Mouse (Mus musculus): Measurements from ENCODE around the gene Gm11084. TPM values are rescaled to one million over a fixed set of nuclear protein-coding genes. Genes with fewer than 3 reads are reported as not detected.
A peak's percentile ranks its signal among the peaks of the same experiment; 100 is the strongest.

The Gm11084 gene
- polyA plus RNA-seq, 1 experiment from 2014 or later: not detected

DNA sequence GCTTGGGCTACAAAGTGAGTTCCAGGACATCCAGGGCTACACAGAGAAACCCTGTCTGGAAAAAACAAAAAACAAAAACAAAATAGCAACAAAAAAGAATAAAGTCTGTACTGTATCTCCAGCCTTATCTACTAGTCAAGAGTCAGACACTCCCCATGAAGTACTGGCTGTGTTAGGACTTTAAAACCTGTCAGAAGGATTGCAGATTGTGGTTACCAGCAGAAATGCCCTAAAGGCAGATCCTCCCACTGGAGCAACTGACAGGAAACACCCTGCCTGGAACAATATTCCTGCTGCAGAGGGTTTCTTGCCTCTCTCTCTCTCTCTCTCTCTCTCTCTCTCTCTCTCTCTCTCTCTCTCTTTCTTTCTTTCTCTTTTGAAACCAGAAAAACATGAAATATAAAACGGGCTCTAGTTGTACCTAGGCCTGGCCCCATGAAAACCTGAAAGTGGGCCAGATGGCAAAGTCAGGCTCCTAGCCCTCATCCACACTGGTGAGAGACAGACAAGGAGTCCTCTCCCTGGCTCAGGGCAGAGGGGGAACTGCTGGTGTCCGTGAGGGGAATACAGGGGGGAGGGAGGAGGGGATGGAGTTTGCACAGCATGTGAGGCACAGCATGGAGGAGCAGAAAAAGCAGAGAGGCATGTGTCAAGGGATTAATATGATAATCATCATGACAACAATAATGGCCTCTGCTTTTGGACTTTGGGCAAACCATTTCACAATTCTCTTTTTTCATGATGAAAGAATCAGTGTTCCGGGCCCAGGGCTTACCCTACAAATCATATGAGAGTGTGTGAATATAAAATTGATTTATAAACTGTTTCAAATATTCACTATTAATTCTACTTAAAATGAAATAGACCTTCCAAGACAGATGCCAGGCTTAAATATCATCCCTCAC is 19.3 kb upstream of the Gm11084 start:
- Histone ChIP-seq H3K4me3 (no peak overlapping the region), H3K27ac (peak overlapping the region; percentile 7; the same call in 1 of the 2 replicates), H3K4me1 (peaks cover 22% of the 10 kb centered on the region), H3K27me3 (no peaks in the 10 kb centered on the region), H3K36me3 (no peaks in the 10 kb centered on the region), H3K4me2 (replicated peaks) (no peak overlapping the region), H3K9me3 (replicated peaks) (peaks cover 11% of the 10 kb centered on the region; the same call in 1 of the 2 replicates), H3K9ac (no peak overlapping the region)
- 49% methylated on average over 3 of the region's 3 CpGs for WGBS
- ATAC-seq (ENCODE audit: low FRiP score): no peak

DNA sequence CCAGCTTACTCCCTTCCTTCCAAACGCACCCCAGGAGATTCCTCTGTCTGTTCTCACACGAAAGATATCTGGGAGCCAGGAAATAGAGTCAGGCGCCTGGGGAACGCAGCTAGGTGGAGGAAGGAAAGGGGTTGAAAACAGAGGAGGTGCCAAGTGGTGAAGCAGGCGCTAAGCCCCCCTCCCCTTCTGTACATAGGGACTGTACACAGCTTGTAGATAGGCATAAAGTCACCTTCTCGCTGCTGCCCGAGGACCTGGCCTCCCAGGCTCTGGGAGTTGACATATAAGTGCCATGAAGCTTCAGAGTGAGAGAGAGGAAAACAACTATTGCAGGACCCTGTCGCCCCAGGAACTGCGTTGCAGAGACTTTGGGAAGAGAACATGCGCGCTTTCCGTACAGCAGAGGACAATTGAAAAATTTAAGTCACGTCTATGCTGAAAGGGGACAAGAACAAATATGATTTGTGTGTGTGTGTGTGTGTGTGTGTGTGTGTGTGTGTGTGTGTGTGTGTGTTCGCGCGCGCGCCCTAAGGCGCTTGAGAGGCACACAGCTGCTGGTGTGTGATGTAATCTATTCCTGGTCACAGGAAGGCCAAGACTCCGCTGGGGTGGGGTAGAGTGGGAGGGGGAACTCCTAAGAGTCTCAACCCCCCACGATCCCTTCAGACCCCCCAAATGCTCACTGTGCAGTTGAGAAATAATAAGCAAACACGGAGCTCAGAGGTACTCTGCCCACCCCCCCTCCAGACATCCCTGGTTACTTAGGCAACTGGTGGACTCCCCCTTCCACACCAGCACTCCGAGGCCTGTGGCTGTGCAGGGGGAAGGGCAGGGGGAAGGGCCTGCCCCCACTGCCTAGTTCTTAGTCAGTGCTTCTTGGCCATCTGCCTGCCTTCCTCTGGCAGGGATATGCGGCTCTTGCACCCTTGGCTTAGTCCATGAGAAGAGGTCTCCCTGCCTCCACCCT is 17.5 kb upstream of the Gm11084 start:
- ATAC-seq (ENCODE audit: low FRiP score): peak; percentile 80
- Histone ChIP-seq H3K4me2 (replicated peaks) (peak overlapping the region; percentile 34), H3K27ac (peak overlapping the region; percentile 72; the same call in 1 of the 2 replicates), H3K4me1 (peaks cover 22% of the 10 kb centered on the region), H3K36me3 (no peaks in the 10 kb centered on the region), H3K9ac (no peak overlapping the region), H3K4me3 (no peak overlapping the region), H3K27me3 (no peaks in the 10 kb centered on the region), H3K9me3 (replicated peaks) (no peaks in the 10 kb centered on the region)
- WGBS: 32% methylated on average over 22 of the region's 24 CpGs

DNA sequence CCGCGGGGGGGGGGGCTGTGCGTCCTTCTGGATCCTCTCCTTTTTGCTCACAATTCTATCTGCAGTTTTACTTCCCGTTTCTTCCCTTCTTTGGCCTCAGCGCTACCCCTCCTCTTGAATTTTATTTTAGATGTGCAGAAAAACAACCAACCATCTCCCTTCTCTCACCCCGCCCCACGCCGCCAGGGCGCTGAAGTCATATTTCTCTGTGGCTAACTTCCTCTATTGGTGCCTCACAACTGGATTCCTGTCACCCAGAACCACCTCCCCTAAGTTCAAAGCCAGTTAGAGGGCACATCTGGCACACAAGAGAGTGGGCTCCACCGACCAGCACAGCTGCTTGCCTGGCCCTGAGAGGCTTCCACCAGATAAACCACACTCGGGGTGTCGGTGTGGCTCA is 16.5 kb upstream of the Gm11084 start:
- Histone ChIP-seq H3K4me3 (no peak overlapping the region), H3K9me3 (replicated peaks) (no peaks in the 10 kb centered on the region), H3K36me3 (no peaks in the 10 kb centered on the region), H3K27ac (peak overlapping the region; percentile 75), H3K4me2 (replicated peaks) (no peak overlapping the region), H3K27me3 (no peaks in the 10 kb centered on the region), H3K4me1 (peaks cover 22% of the 10 kb centered on the region), H3K9ac (no peak overlapping the region)
- 58% methylated on average over 10 of the region's 12 CpGs for WGBS
- no peak for ATAC-seq (ENCODE audit: low FRiP score)

DNA sequence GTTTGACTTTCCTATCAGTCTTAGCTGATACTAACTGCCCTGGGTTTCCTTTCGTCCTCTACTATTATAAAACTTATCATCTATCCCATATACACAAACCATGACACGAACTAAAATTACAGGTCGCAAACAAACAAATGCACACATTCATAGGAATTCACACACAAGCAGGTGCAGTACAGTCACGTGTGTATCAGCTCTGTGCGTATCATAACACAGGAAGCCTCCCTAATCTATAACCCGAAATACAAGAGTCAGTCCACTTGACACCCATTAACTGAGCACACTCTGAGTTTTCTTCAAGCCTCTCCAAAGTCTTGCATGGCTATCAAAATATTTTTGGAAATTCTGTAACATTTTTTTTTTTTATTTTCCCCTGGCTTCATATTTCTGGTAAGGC is 15.9 kb upstream of the Gm11084 start:
- H3K9me3 ChIP-seq (replicated peaks): no peaks in the 10 kb centered on the region
- no peaks in the 10 kb centered on the region for H3K27me3 ChIP-seq
- peaks cover 22% of the 10 kb centered on the region for H3K4me1 ChIP-seq
- no peak for ATAC-seq (ENCODE audit: low FRiP score)
- H3K36me3 ChIP-seq: no peaks in the 10 kb centered on the region
- H3K4me3 ChIP-seq: no peak overlapping the region
- no peak overlapping the region for H3K27ac ChIP-seq
- no peak overlapping the region for H3K4me2 ChIP-seq (replicated peaks)
- no peak overlapping the region for H3K9ac ChIP-seq
- 88% methylated on average over 6 of the region's 6 CpGs for WGBS

DNA sequence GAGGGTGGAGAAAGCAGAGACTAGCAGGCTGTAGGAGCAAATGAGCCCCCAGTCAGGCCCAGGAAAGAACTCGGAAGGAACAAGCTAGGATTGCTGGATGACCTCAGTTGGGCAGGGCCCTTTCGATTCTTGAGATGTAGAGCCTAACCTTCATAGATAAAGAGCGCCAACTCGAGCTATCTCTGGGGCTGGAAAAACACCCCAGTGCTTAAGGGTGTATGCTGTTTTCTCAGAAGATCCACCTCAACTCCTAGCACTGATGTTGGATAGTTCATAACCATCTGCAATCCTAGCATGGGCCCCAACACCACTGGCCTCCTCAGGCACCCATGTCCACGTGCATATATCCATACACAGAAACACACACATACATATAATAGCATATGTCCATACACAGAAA is 15.5 kb upstream of the Gm11084 start:
- WGBS: 91% methylated on average over 5 of the region's 5 CpGs
- no peak for ATAC-seq (ENCODE audit: low FRiP score)

DNA sequence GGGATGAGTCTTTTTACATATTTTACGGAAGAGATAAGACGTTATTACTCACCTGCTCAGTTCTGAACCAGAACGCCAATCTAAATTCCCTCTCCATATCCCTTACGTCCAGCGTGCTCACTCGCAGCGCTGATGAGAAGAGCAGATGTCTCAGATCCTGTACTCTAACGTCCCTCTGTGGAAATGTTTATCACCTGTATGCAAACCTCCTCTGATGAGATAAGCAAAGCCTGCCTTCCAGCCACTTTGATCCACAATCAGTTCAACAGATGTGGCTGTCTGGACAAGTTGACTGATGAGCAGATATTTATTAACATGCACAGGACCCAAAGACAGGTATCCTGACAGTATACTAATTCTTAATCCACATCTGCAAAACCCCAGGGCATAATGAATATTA is 13.7 kb upstream of the Gm11084 start:
- WGBS: 78% methylated on average over 8 of the region's 8 CpGs
- no peaks in the 10 kb centered on the region for H3K9me3 ChIP-seq (replicated peaks)
- H3K27me3 ChIP-seq: no peaks in the 10 kb centered on the region
- H3K27ac ChIP-seq: no peak overlapping the region
- H3K9ac ChIP-seq: no peak overlapping the region
- no peak for ATAC-seq (ENCODE audit: low FRiP score)
- H3K36me3 ChIP-seq: no peaks in the 10 kb centered on the region
- no peak overlapping the region for H3K4me3 ChIP-seq
- H3K4me2 ChIP-seq (replicated peaks): no peak overlapping the region
- peaks cover 36% of the 10 kb centered on the region for H3K4me1 ChIP-seq

More for the DNA sequence above, 15.5 kb upstream of the Gm11084 start:
- no peaks in the 10 kb centered on the region for H3K9me3 ChIP-seq (replicated peaks)
- H3K27me3 ChIP-seq: no peaks in the 10 kb centered on the region
- H3K4me3 ChIP-seq: no peak overlapping the region
- no peak overlapping the region for H3K4me2 ChIP-seq (replicated peaks)
- no peaks in the 10 kb centered on the region for H3K36me3 ChIP-seq
- peaks cover 24% of the 10 kb centered on the region for H3K4me1 ChIP-seq
- H3K27ac ChIP-seq: no peak overlapping the region
- no peak overlapping the region for H3K9ac ChIP-seq

DNA sequence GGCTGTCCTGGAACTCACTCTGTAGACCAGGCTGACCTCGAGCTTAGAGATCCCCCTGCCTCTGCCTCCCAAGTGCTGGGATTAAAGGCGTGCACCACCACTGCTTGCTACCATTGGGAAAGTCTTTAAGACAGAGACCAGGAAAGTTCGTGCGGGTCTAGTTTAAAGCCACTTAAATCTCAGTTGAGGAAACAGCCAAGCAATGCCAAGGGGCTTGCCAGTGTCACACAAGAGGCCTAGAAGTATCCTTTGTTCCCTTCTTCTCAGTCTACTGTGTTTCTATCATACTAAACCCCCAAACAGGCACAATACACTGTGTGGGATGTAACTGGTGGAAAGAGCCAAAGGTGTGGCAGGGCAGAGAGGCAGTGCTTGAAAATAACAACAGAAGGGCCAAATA is 11.1 kb upstream of the Gm11084 start:
- Histone ChIP-seq H3K9ac (no peak overlapping the region), H3K4me3 (no peak overlapping the region), H3K27me3 (no peaks in the 10 kb centered on the region), H3K9me3 (replicated peaks) (no peaks in the 10 kb centered on the region), H3K4me1 (peaks cover 15% of the 10 kb centered on the region), H3K4me2 (replicated peaks) (no peak overlapping the region), H3K27ac (no peak overlapping the region), H3K36me3 (no peaks in the 10 kb centered on the region)
- ATAC-seq (ENCODE audit: low FRiP score): no peak
- WGBS: 98% methylated on average over 4 of the region's 4 CpGs

DNA sequence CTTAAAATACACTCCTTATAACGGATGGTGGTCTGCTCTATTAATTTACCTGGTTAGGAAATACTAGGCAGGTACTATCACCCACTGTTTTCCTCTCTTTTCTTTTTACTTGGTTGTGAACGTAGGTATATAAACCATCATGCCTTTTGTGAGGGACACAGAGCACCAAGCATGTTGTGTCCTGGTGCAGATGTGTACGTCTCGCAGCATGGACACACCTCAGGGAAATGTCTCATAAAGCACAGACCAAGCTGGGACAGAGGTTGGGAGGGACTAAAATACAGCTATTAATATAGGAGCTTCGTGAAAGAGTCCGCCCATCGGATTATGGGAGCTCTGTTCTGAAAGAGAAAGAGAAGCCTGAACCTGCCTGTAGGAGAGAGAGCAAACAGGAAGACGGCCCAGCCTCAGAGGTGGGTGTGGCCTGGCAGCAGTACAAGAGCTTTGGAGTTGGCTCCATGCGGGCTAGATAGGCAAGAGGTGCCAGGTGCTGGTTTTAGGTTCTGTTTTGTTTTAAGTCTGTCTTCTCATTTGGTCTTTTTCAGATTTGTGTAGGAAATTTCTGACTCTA is 10.4 kb upstream of the Gm11084 start:
- Histone ChIP-seq H3K4me3 (no peak overlapping the region), H3K36me3 (no peaks in the 10 kb centered on the region), H3K4me2 (replicated peaks) (no peak overlapping the region), H3K27ac (no peak overlapping the region), H3K9me3 (replicated peaks) (no peaks in the 10 kb centered on the region), H3K27me3 (no peaks in the 10 kb centered on the region), H3K9ac (no peak overlapping the region), H3K4me1 (peaks cover 15% of the 10 kb centered on the region)
- 71% methylated on average over 9 of the region's 9 CpGs for WGBS
- no peak for ATAC-seq (ENCODE audit: low FRiP score)

DNA sequence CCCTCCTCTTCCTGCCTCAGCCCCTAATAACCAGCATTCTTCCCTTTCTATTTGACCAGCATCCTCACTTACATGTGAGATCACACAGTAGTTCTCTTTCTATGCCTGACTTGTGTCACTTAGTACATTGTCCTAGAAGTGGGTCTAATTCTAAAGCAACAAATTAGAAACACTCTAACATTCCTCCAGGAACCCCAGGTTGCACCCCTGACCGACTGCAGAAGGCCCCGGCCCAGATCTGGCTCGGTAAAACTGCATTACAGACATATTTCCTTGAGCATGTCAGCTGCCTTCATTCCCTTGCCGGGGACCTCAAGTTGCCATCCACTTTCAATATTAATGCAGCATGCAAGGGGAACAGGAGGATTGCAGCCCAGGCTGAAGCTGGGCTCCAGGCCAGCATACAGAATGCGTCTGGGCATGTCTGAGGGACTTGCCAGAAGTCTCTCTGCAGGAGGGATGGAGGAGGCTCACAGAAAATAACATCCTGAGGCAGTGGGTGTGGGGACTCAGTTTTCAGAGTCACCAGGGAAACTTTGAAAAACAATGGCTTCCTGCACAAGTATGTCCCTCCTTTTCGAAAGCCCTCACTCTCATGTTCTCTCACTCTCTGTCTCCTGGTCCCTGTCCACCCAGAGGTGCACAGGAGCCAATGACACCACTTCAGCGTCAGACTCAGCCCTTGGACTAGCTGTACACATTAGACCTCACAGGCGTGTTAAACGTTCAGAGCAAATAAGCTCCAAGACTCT is 9.0 kb upstream of the Gm11084 start:
- no peaks in the 10 kb centered on the region for H3K27me3 ChIP-seq
- no peaks in the 10 kb centered on the region for H3K9me3 ChIP-seq (replicated peaks)
- no peaks in the 10 kb centered on the region for H3K36me3 ChIP-seq
- no peak overlapping the region for H3K9ac ChIP-seq
- H3K4me3 ChIP-seq: no peak overlapping the region
- ATAC-seq (ENCODE audit: low FRiP score): peak; percentile 63; the same call in 1 of the 2 replicates
- peak overlapping the region; percentile 76 for H3K27ac ChIP-seq
- H3K4me2 ChIP-seq (replicated peaks): 0 out of 2 replicates have a peak overlapping the region, but pooled peaks have one; percentile 15
- WGBS: 44% methylated on average over 9 of the region's 9 CpGs
- H3K4me1 ChIP-seq: peaks cover 15% of the 10 kb centered on the region

DNA sequence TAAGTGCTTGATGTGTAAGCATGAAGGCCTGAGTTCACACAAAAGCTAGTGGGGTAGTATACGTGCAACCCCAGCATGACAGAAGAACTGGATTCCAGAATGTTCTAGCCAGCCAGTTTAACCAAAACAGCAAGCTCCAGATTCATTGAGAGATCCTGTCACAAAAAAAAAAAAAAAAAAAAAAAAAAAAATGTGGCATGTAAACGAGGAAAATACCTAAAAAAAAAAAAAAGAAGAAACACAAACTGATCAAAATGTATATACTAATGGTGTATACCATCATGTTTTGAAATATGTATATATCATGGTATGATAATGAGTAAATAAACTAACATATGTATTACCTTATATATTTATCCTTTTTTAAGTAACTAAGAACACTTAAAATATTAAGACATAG is 7.6 kb upstream of the Gm11084 start:
- Histone ChIP-seq H3K27me3 (no peaks in the 10 kb centered on the region), H3K27ac (no peak overlapping the region), H3K4me2 (replicated peaks) (no peak overlapping the region), H3K4me3 (no peak overlapping the region), H3K9ac (no peak overlapping the region), H3K36me3 (no peaks in the 10 kb centered on the region), H3K9me3 (replicated peaks) (no peaks in the 10 kb centered on the region), H3K4me1 (peaks cover 15% of the 10 kb centered on the region)
- 55% methylated on average over 2 of the region's 2 CpGs for WGBS
- no peak for ATAC-seq (ENCODE audit: low FRiP score)

DNA sequence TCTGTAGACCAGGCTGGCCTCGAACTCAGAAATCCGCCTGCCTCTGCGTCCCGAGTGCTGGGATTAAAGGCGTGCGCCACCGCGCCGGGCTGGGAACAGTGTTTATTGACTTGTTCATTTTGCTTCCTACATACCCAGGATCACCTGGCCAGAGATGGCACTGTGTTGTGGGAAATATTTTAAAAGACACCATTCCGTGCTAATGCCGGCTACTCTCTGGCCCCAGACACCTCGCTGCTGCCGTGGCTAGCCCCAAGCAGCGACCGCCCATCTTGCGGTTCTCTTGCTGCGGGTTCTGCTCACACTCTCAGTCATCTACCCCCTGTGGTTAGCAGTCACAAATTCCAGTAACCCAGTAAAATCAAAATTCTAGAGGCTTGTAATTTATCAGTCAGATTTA is 6.0 kb upstream of the Gm11084 start:
- H3K4me1 ChIP-seq: peaks cover 15% of the 10 kb centered on the region
- H3K9ac ChIP-seq: no peak overlapping the region
- H3K4me3 ChIP-seq: no peak overlapping the region
- H3K4me2 ChIP-seq (replicated peaks): no peak overlapping the region
- WGBS: 97% methylated on average over 17 of the region's 17 CpGs
- no peaks in the 10 kb centered on the region for H3K27me3 ChIP-seq
- no peak overlapping the region for H3K27ac ChIP-seq
- ATAC-seq (ENCODE audit: low FRiP score): no peak
- no peaks in the 10 kb centered on the region for H3K36me3 ChIP-seq
- no peaks in the 10 kb centered on the region for H3K9me3 ChIP-seq (replicated peaks)
